Mouse (Mus musculus): ENCODE measurements around the gene Dmtf1. TPM values are rescaled to one million over a fixed set of nuclear protein-coding genes. Genes with fewer than 3 reads are reported as not detected.

Gene Dmtf1
- polyA plus RNA-seq, 1 experiment from 2014 or later, result 36.7 TPM

DNA sequence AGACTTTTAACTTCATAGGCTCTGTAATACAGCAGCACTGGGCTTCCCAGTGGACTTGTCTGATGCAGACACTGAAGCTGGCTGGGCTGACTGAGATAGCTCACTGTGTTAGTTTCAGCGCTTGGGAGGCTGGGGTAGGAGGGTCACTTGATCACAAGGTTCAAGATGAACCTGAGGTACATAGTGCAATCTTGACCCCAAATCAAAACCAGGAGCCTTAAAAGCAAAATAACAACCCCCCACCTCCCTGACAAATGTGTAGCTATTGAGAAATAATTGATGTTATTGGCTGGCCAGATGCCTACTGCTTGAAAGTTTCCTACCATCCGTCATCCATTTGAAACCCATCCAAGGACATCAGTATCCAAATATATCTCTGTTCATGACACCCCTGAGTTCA lies 58.9 kb downstream of the Dmtf1 start:
- no peak overlapping the region for H3K4me3 ChIP-seq (ENCODE audit: low read depth, low read length)
- H3K9me3 ChIP-seq (replicated peaks; ENCODE audit: control insufficient read depth, low read length), result no peaks in the 10 kb centered on the region
- ATAC-seq (replicated peaks; ENCODE audit: insufficient number of reproducible peaks, low FRiP score, low TSS enrichment), result no peak
- H3K27me3 ChIP-seq (ENCODE audit: control insufficient read depth, insufficient read depth, low read length), result peaks cover 8% of the 10 kb centered on the region
- 82% methylated on average over 2 of the region's 2 CpGs for WGBS (ENCODE audit: insufficient replicate concordance)
- peaks cover 2% of the 10 kb centered on the region; the same call in 1 of the 2 replicates for H3K4me1 ChIP-seq (ENCODE audit: control insufficient read depth, insufficient read depth, low read length)
- no peak overlapping the region for H3K9ac ChIP-seq (ENCODE audit: low read depth, low read length)
- no peak overlapping the region for H3K27ac ChIP-seq (ENCODE audit: low read depth, low read length)
- no peaks in the 10 kb centered on the region for H3K36me3 ChIP-seq (ENCODE audit: control insufficient read depth, insufficient read depth, low read length)
- no peak overlapping the region for H3K4me2 ChIP-seq

DNA sequence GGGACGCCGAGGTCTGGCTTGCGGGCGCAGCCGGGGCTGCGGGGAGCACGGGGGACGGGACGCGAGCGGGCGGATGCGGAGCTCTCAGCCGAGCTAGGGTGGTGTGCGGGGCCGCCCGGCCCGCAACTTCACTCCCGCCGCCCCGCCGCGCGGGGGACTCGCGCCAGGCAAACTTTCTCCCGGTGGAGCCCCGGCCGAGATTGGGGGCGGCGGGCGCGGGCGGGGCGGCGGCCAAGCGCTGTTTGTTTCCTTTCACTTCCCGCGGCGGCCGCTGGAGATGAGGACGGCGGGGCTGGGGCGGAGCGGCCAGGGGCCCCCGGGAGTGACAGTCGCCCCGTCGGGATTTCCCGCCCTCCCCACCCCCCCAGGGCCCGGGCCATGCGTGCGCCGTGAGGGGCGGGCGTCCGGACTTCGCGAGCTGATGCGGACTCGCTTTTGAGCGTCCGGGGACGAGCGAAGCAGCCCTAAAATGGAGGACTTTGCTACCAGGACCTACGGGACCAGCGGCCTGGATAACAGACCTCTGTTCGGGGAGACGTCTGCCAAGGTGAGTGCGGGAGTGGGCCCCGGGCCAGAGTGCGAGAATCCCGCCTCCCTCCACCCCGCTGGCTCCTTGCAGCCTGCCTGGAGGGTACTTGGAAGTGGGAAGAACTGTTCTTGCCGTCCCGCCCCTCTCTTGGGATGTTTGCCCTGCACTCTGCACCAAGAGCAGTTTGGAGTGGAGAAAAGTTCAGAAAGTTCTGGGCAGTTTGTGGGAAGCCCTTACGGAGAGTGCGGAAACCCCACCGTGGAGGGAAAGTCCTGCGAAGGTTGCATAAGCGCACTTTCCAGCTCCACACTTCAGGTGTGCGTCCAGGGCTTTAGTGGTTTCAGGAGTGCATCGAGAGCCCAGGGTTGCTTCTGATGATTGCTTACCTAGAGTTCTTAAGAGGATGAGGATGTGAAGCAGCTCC lies 60.5 kb downstream of the Dmtf1 start:
- peak; percentile 73 for ATAC-seq (replicated peaks; ENCODE audit: insufficient number of reproducible peaks, low FRiP score, low TSS enrichment)
- WGBS (ENCODE audit: insufficient replicate concordance), result under 1% methylated on average over 70 of the region's 83 CpGs
- H3K27ac ChIP-seq (ENCODE audit: low read depth, low read length), result no peak overlapping the region

DNA sequence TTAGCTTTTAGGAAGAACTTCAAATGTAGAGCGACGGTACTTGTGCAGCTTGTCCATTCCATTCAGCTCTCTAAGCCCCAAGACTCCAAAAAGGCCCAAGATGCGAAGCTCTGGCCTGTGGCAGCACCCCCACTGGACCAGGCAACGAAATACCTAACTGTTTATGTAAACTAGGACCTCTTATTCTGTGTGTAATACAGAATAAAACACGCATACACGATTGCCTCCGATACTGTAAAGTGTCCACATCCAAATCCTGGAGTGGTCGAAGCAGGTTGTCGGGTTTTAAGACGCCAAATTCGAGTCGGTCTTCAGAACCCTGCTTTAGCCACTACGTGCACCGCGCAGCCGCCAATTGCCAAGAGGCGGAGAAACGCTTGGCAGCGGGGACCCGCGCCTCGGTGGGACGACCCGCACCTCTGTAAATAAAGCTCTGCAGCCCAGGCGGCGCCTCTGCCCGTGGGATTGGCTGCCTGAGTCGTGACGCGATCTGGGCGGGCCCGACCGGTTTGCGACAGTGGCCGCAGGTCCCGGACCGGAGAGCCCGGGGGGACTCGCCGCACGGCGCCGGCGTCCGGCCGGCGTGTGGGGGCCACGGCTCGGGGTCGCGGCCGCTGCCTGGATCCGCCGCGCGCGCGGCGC lies 61.2 kb downstream of the Dmtf1 start, which contains the start of gene Tmem243:
Tmem243 (plus strand) TSS at position 462 of the 642 bp plus-strand sequence.
- under 1% methylated on average over 57 of the region's 59 CpGs for WGBS (ENCODE audit: insufficient replicate concordance)

More for the DNA sequence above, 60.5 kb downstream of the Dmtf1 start:
- Histone ChIP-seq H3K4me2 (peak overlapping the region; percentile 93), H3K36me3 (ENCODE audit: control insufficient read depth, insufficient read depth, low read length) (no peaks in the 10 kb centered on the region), H3K9ac (ENCODE audit: low read depth, low read length) (peak overlapping the region; percentile 73), H3K27me3 (ENCODE audit: control insufficient read depth, insufficient read depth, low read length) (peaks cover 8% of the 10 kb centered on the region), H3K4me3 (ENCODE audit: low read depth, low read length) (peak overlapping the region; percentile 88), H3K9me3 (replicated peaks; ENCODE audit: control insufficient read depth, low read length) (peaks cover 4% of the 10 kb centered on the region), H3K4me1 (ENCODE audit: control insufficient read depth, insufficient read depth, low read length) (peaks cover 2% of the 10 kb centered on the region; the same call in 1 of the 2 replicates)

DNA sequence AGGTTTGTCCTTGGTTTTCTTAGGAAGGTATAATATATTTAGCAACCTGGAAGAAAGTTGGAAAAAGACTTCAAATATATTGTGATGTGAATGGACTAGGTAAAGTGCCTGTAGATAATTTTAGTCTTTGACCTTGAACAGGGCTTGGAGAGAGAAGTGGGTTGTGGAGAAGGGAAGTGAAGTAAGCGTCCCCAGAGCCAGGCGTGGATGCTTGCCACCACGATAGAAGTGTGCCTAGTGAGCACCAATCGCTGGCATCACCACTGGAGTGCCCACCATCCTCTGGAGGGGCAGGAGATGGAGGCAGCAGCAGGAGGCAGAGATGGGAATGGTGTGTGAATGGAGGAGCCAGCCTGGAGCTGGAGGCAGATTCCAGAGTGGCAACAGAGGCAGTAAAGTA lies 68.1 kb downstream of the Dmtf1 start:
- ATAC-seq (replicated peaks; ENCODE audit: insufficient number of reproducible peaks, low FRiP score, low TSS enrichment), result no peak
- H3K9ac ChIP-seq (ENCODE audit: low read depth, low read length), result no peak overlapping the region
- peaks cover 5% of the 10 kb centered on the region for H3K9me3 ChIP-seq (replicated peaks; ENCODE audit: control insufficient read depth, low read length)

More for the DNA sequence above, 61.2 kb downstream of the Dmtf1 start, which contains the start of gene Tmem243:
- no peaks in the 10 kb centered on the region for H3K36me3 ChIP-seq (ENCODE audit: control insufficient read depth, insufficient read depth, low read length)
- H3K9me3 ChIP-seq (replicated peaks; ENCODE audit: control insufficient read depth, low read length), result peaks cover 5% of the 10 kb centered on the region
- no peak within 1 kb of the TSS for H3K27ac ChIP-seq (ENCODE audit: low read depth, low read length)
- H3K4me1 ChIP-seq (ENCODE audit: control insufficient read depth, insufficient read depth, low read length), result peaks cover 2% of the 10 kb centered on the region; the same call in 1 of the 2 replicates
- H3K4me2 ChIP-seq, result peak within 1 kb of the TSS; percentile 93
- H3K27me3 ChIP-seq (ENCODE audit: control insufficient read depth, insufficient read depth, low read length), result peaks cover 8% of the 10 kb centered on the region
- H3K4me3 ChIP-seq (ENCODE audit: low read depth, low read length), result peak within 1 kb of the TSS; percentile 88
- H3K9ac ChIP-seq (ENCODE audit: low read depth, low read length), result peak within 1 kb of the TSS; percentile 73
- ATAC-seq (replicated peaks; ENCODE audit: insufficient number of reproducible peaks, low FRiP score, low TSS enrichment), result peak; percentile 95

DNA sequence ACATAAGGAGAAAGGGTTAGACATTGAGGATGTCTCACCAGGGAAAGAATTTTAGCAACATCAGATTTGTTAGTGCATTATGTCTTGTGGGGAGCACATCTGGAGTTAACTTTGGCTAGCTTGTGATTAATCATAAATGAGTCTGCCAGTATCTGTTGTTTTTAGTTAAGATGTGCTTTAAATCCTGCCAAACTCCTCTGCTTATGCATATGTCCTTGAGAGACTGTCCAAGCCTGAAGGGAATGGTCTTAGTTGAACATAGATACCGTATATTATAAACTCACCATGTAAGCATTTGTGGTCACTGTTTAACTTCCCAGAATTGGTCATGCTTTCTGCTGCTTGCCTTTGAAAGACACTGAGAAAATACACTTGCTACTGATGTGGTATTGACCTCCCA lies 68.9 kb downstream of the Dmtf1 start:
- Histone ChIP-seq H3K36me3 (ENCODE audit: control insufficient read depth, insufficient read depth, low read length) (no peaks in the 10 kb centered on the region), H3K4me1 (ENCODE audit: control insufficient read depth, insufficient read depth, low read length) (no peaks in the 10 kb centered on the region), H3K27me3 (ENCODE audit: control insufficient read depth, insufficient read depth, low read length) (no peaks in the 10 kb centered on the region), H3K9ac (ENCODE audit: low read depth, low read length) (no peak overlapping the region), H3K4me2 (no peak overlapping the region), H3K27ac (ENCODE audit: low read depth, low read length) (no peak overlapping the region), H3K9me3 (replicated peaks; ENCODE audit: control insufficient read depth, low read length) (peaks cover 5% of the 10 kb centered on the region), H3K4me3 (ENCODE audit: low read depth, low read length) (no peak overlapping the region)
- no peak for ATAC-seq (replicated peaks; ENCODE audit: insufficient number of reproducible peaks, low FRiP score, low TSS enrichment)
- WGBS (ENCODE audit: insufficient replicate concordance), result 81% methylated on average over 1 of the region's 1 CpGs

More for the DNA sequence above, 68.1 kb downstream of the Dmtf1 start:
- H3K36me3 ChIP-seq (ENCODE audit: control insufficient read depth, insufficient read depth, low read length), result no peaks in the 10 kb centered on the region
- H3K27ac ChIP-seq (ENCODE audit: low read depth, low read length), result no peak overlapping the region
- no peaks in the 10 kb centered on the region for H3K27me3 ChIP-seq (ENCODE audit: control insufficient read depth, insufficient read depth, low read length)
- no peaks in the 10 kb centered on the region for H3K4me1 ChIP-seq (ENCODE audit: control insufficient read depth, insufficient read depth, low read length)
- WGBS (ENCODE audit: insufficient replicate concordance), result 68% methylated on average over 4 of the region's 4 CpGs
- H3K4me3 ChIP-seq (ENCODE audit: low read depth, low read length), result no peak overlapping the region
- H3K4me2 ChIP-seq, result no peak overlapping the region

DNA sequence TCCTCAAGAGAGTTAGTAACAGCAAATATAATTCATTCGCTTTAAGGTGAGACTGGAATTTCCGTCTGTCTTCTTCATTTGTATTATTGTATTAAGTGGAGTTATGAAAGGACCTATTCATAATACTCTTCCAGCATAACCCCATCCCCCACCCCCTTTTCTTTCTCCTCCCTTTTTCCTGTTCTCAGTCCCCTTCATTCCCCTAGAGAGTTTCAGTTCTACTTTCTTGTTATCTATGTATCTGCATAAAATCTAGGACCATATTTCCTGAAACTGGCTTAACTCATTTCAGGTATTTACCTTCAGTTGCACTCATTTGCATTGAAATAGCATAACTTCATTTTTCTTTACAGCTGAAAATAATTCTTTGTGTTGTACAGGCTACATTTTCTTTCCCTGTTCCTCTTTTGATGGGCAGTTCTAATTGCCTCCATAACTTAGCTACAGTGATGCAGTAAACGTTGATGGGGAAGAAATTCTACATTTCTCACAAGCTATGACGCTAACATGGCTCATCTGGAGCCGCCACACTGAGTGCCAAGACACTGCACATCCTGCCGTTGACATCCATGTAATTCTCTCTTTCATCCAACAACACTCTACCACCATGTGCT lies 71.0 kb downstream of the Dmtf1 start:
- no peak for ATAC-seq (replicated peaks; ENCODE audit: insufficient number of reproducible peaks, low FRiP score, low TSS enrichment)
- 78% methylated on average over 6 of the region's 6 CpGs for WGBS (ENCODE audit: insufficient replicate concordance)
- no peak overlapping the region for H3K4me3 ChIP-seq (ENCODE audit: low read depth, low read length)
- H3K36me3 ChIP-seq (ENCODE audit: control insufficient read depth, insufficient read depth, low read length), result no peaks in the 10 kb centered on the region
- no peaks in the 10 kb centered on the region for H3K4me1 ChIP-seq (ENCODE audit: control insufficient read depth, insufficient read depth, low read length)
- H3K27me3 ChIP-seq (ENCODE audit: control insufficient read depth, insufficient read depth, low read length), result no peaks in the 10 kb centered on the region
- no peak overlapping the region for H3K27ac ChIP-seq (ENCODE audit: low read depth, low read length)
- H3K9me3 ChIP-seq (replicated peaks; ENCODE audit: control insufficient read depth, low read length), result no peaks in the 10 kb centered on the region
- no peak overlapping the region for H3K9ac ChIP-seq (ENCODE audit: low read depth, low read length)
- H3K4me2 ChIP-seq, result no peak overlapping the region

DNA sequence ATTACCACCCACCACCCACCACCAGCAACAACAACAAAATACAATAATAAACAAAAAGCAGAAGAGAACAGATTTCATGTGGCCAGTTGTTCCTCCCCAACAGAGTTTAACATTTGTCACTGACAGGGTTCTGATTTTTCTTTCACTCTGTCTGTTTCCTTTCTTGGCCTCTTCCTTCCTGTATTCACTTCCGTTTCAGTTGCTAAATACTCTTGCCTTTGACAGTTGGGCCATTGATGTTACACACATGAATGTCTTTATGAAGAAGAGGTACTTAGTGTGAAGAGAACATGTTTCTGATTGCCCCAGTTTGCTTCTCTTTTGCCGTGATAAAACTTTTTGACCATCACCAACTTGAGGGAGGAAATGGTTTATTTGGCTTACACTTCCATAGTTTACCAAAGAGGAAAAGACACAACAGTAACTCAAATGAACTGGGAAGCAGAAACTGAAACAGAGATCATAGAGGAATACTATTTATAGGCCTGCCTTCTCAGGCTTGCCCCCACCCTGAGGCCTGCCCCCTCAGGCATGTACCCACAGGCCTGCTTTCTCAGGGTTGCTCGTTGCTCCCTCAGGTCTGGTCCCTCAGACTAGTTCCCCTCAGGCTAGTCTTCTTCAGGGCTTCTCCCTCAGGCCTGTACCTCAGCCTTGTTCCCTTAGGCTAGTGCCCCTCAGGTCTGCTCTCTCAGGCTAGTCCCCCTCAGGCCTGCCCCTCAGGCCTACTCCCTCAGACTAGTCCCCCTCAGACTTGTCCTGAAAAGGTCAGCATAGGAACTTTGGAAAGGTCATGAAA lies 74.5 kb downstream of the Dmtf1 start:
- Histone ChIP-seq H3K27me3 (ENCODE audit: control insufficient read depth, insufficient read depth, low read length) (no peaks in the 10 kb centered on the region), H3K9me3 (replicated peaks; ENCODE audit: control insufficient read depth, low read length) (no peaks in the 10 kb centered on the region), H3K4me2 (no peak overlapping the region), H3K9ac (ENCODE audit: low read depth, low read length) (no peak overlapping the region), H3K36me3 (ENCODE audit: control insufficient read depth, insufficient read depth, low read length) (no peaks in the 10 kb centered on the region), H3K4me3 (ENCODE audit: low read depth, low read length) (no peak overlapping the region), H3K4me1 (ENCODE audit: control insufficient read depth, insufficient read depth, low read length) (no peaks in the 10 kb centered on the region), H3K27ac (ENCODE audit: low read depth, low read length) (no peak overlapping the region)
- WGBS (ENCODE audit: insufficient replicate concordance), result 56% methylated on average over 3 of the region's 3 CpGs
- ATAC-seq (replicated peaks; ENCODE audit: insufficient number of reproducible peaks, low FRiP score, low TSS enrichment), result no peak
